Mouse (Mus musculus): ENCODE results near the gene Calm1. TPM values are rescaled to one million over a fixed set of nuclear protein-coding genes. Genes with fewer than 3 reads are reported as not detected.

The Calm1 gene
- polyA plus RNA-seq, 1 experiment: 594 TPM

GRCm38 (mm10) chr12:100257779-100258178, 58.5 kb downstream of the Calm1 start:
- no peaks in the 10 kb centered on the region for H3K4me1 ChIP-seq (ENCODE audit: control insufficient read depth, insufficient read depth, low read length)
- H3K27ac ChIP-seq (ENCODE audit: insufficient read depth, low read length): no peak overlapping the region
- TF ChIP-seq POLR2A (IDR thresholded peaks at IDR 0.05; ENCODE audit: low read depth, low read length): no peak
- TF ChIP-seq CTCF (IDR thresholded peaks at IDR 0.05; ENCODE audit: borderline replicate concordance, insufficient read depth, low read length): no peak
- no peak overlapping the region for H3K4me3 ChIP-seq (ENCODE audit: insufficient read depth, low read length)

Other genes starting within 250 kb of the Calm1 start
- not detected in 2 replicates for gene Kcnk13, start 234.9 kb upstream of the Calm1 start, polyA plus RNA-seq (2011; ENCODE audit: insufficient read length, low read depth, missing spikeins)
- 275 and 290 TPM in 2 replicates for gene Psmc1, start 89.3 kb upstream of the Calm1 start, polyA plus RNA-seq (2011; ENCODE audit: insufficient read length, low read depth, missing spikeins)
- 7.1 and 8.1 TPM in 2 replicates for gene Nrde2, start 39.8 kb upstream of the Calm1 start, polyA plus RNA-seq (2011; ENCODE audit: insufficient read length, low read depth, missing spikeins)